Mouse (Mus musculus) intestine, embryonic 16.5 days (tissue): ENCODE measurements at regions not wholly inside any gene's neighbourhood (a gene's known extent, or its start where the extent isn't known, plus 50 kb on each side); places are given as distances from the start of the nearest gene placed in this dataset.
A peak's percentile ranks its signal among the peaks of the same experiment; 100 is the strongest.

Experiments
- ATAC-seq: fragments of 200-750 bp; cut with Nextera tagmentation; 2 replicates; pipeline ENCODE4 v1.8.0; 2017; ENCODE audit warnings: moderate TSS enrichment, moderate library complexity
- H3K27ac ChIP-seq: fragments of 300-500 bp; sonication (generic); 2 replicates; pipeline ENCODE4 v1.5.1; 2014; ENCODE audit warnings: mild to moderate bottlenecking, low read length
- H3K27me3 ChIP-seq: fragments of 300-500 bp; sonication (generic); replicated peaks from 2 replicates; pipeline ENCODE4 v1.6.1; 2014; ENCODE audit warnings: low read length, control low read depth, mixed read lengths; ENCODE audit not compliant: control insufficient read depth, insufficient read depth
- H3K36me3 ChIP-seq: fragments of 300-500 bp; sonication (generic); 2 replicates; pipeline ENCODE4 v1.6.1; 2014; ENCODE audit warnings: low read length, control low read depth; ENCODE audit not compliant: control insufficient read depth, insufficient read depth
- H3K4me1 ChIP-seq: fragments of 300-500 bp; sonication (generic); 2 replicates; pipeline ENCODE4 v1.6.1; 2014; ENCODE audit warnings: low read length, control low read depth, mixed read lengths; ENCODE audit not compliant: control insufficient read depth, insufficient read depth
- H3K4me2 ChIP-seq: fragments of 300-500 bp; sonication (generic); 2 replicates; pipeline ENCODE4 v1.6.1; 2014; ENCODE audit warnings: low read depth, low read length, control low read depth
- H3K4me3 ChIP-seq: fragments of 300-500 bp; sonication (generic); 2 replicates; pipeline ENCODE4 v1.5.1; 2014; ENCODE audit warnings: mild to moderate bottlenecking, low read length
- H3K9ac ChIP-seq: fragments of 300-500 bp; sonication (generic); 2 replicates; pipeline ENCODE4 v1.6.1; 2014; ENCODE audit warnings: low read depth, low read length
- H3K9me3 ChIP-seq: fragments of 300-500 bp; sonication (generic); 2 replicates; pipeline ENCODE4 v1.6.1; 2016; ENCODE audit warnings: low read length, control low read depth; ENCODE audit not compliant: control insufficient read depth
- WGBS: fragments of 180-500 bp; shearing (Covaris S2); extraction: QIAGEN DNeasy Blood & Tissue Kit; methylation state at CpG from one replicate; pipeline ENCODE4 v1.1.7; 2014; 5-methylcytosine and 5-hydroxymethylcytosine counted together

GRCm38 (mm10) chr3:8310379-8311128 lies 1299.3 kb downstream of the Zfp704 start:
- Histone ChIP-seq H3K4me3 (no peak overlapping the region), H3K36me3 (no peaks in the 10 kb centered on the region), H3K27ac (no peak overlapping the region), H3K4me1 (no peaks in the 10 kb centered on the region), H3K9me3 (no peaks in the 10 kb centered on the region), H3K27me3 (no peaks in the 10 kb centered on the region), H3K9ac (no peak overlapping the region), H3K4me2 (no peak overlapping the region)
- ATAC-seq, result no peak
- 68% methylated on average over 4 of the region's 4 CpGs for WGBS

GRCm38 (mm10) chr3:8307296-8307695 lies 1302.6 kb downstream of the Zfp704 start:
- WGBS, result 85% methylated on average over 3 of the region's 3 CpGs
- ATAC-seq, result no peak
- Histone ChIP-seq H3K4me1 (no peaks in the 10 kb centered on the region), H3K9me3 (no peaks in the 10 kb centered on the region), H3K27me3 (no peaks in the 10 kb centered on the region), H3K9ac (no peak overlapping the region), H3K4me2 (no peak overlapping the region), H3K27ac (no peak overlapping the region), H3K4me3 (no peak overlapping the region), H3K36me3 (no peaks in the 10 kb centered on the region)

GRCm38 (mm10) chr3:8304784-8305183 lies 1305.1 kb downstream of the Zfp704 start:
- Histone ChIP-seq H3K4me3 (no peak overlapping the region), H3K36me3 (no peaks in the 10 kb centered on the region), H3K27me3 (no peaks in the 10 kb centered on the region), H3K4me2 (no peak overlapping the region), H3K27ac (no peak overlapping the region), H3K9ac (no peak overlapping the region), H3K4me1 (no peaks in the 10 kb centered on the region), H3K9me3 (no peaks in the 10 kb centered on the region)
- no peak for ATAC-seq

GRCm38 (mm10) chr3:8293036-8293435 lies 1316.8 kb downstream of the Zfp704 start:
- ATAC-seq, result no peak
- WGBS, result 56% methylated on average over 1 of the region's 1 CpGs
- H3K4me3 ChIP-seq, result no peak overlapping the region
- H3K27me3 ChIP-seq, result no peaks in the 10 kb centered on the region
- H3K36me3 ChIP-seq, result no peaks in the 10 kb centered on the region
- no peaks in the 10 kb centered on the region for H3K4me1 ChIP-seq
- no peak overlapping the region for H3K27ac ChIP-seq
- H3K4me2 ChIP-seq, result no peak overlapping the region
- no peaks in the 10 kb centered on the region for H3K9me3 ChIP-seq
- no peak overlapping the region for H3K9ac ChIP-seq

- H3K27me3 ChIP-seq, result no peaks in the 10 kb centered on the region
- no peak for ATAC-seq
- no peak overlapping the region for H3K4me3 ChIP-seq
- H3K27ac ChIP-seq, result no peak overlapping the region
- H3K4me1 ChIP-seq, result no peaks in the 10 kb centered on the region
- H3K9me3 ChIP-seq, result no peaks in the 10 kb centered on the region
- 79% methylated on average over 2 of the region's 2 CpGs for WGBS
- no peaks in the 10 kb centered on the region for H3K36me3 ChIP-seq
- H3K9ac ChIP-seq, result no peak overlapping the region
- no peak overlapping the region for H3K4me2 ChIP-seq
Measured at GRCm38 (mm10) chr3:8289558-8289957, 1320.3 kb downstream of the Zfp704 start.

- H3K36me3 ChIP-seq, result no peaks in the 10 kb centered on the region
Measured at GRCm38 (mm10) chr3:8288437-8288836, 1321.4 kb downstream of the Zfp704 start.

GRCm38 (mm10) chr3:8284655-8285428 lies 1325.0 kb downstream of the Zfp704 start:
- no peaks in the 10 kb centered on the region for H3K27me3 ChIP-seq
- no peaks in the 10 kb centered on the region for H3K9me3 ChIP-seq
- H3K4me2 ChIP-seq, result no peak overlapping the region
- no peaks in the 10 kb centered on the region for H3K36me3 ChIP-seq
- no peak overlapping the region for H3K4me3 ChIP-seq
- no peaks in the 10 kb centered on the region for H3K4me1 ChIP-seq
- no peak overlapping the region for H3K27ac ChIP-seq
- no peak for ATAC-seq
- no peak overlapping the region for H3K9ac ChIP-seq
- 71% methylated on average over 14 of the region's 14 CpGs for WGBS

More at GRCm38 (mm10) chr3:8288437-8288836, 1321.4 kb downstream of the Zfp704 start:
- Histone ChIP-seq H3K27ac (no peak overlapping the region), H3K27me3 (no peaks in the 10 kb centered on the region), H3K4me2 (no peak overlapping the region), H3K9ac (no peak overlapping the region), H3K4me1 (no peaks in the 10 kb centered on the region), H3K4me3 (no peak overlapping the region), H3K9me3 (no peaks in the 10 kb centered on the region)
- ATAC-seq, result peak; percentile 62; the same call in 1 of the 2 replicates
- WGBS, result 55% methylated on average over 1 of the region's 1 CpGs

GRCm38 (mm10) chr3:8282411-8282810 lies 1327.5 kb downstream of the Zfp704 start:
- Histone ChIP-seq H3K4me3 (no peak overlapping the region), H3K4me2 (no peak overlapping the region), H3K36me3 (no peaks in the 10 kb centered on the region), H3K9ac (no peak overlapping the region), H3K9me3 (no peaks in the 10 kb centered on the region), H3K27me3 (no peaks in the 10 kb centered on the region), H3K27ac (no peak overlapping the region), H3K4me1 (no peaks in the 10 kb centered on the region)
- WGBS, result 77% methylated on average over 2 of the region's 2 CpGs
- no peak for ATAC-seq

- 71% methylated on average over 1 of the region's 1 CpGs for WGBS
- Histone ChIP-seq H3K4me3 (no peak overlapping the region), H3K27me3 (no peaks in the 10 kb centered on the region), H3K9me3 (no peaks in the 10 kb centered on the region), H3K4me2 (no peak overlapping the region), H3K4me1 (no peaks in the 10 kb centered on the region), H3K9ac (no peak overlapping the region), H3K27ac (no peak overlapping the region), H3K36me3 (no peaks in the 10 kb centered on the region)
- ATAC-seq, result no peak
Measured at GRCm38 (mm10) chr3:8276661-8277060, 1333.2 kb downstream of the Zfp704 start.
